Mouse (Mus musculus) olfactory bulb, adult 2 months (tissue): ENCODE results near the gene Gm5415. TPM values are rescaled to one million over a fixed set of nuclear protein-coding genes. Genes with fewer than 3 reads are reported as not detected.
"Not testable (repeated sequence)": the region's sequence is repeated elsewhere in the genome, so short reads cannot be mapped to it uniquely, and the experiment has no call there.

Experiments used
- H3K27ac ChIP-seq: fragments of 200-500 bp; 2 replicates; pipeline ENCODE4 v1.5.1; 2012; ENCODE audit warnings: low read depth, low read length; ENCODE audit not compliant: insufficient read depth
- H3K4me1 ChIP-seq: fragments of 200-500 bp; 2 replicates; pipeline ENCODE4 v1.6.1; 2012; ENCODE audit warnings: low read length; ENCODE audit not compliant: control insufficient read depth, insufficient read depth
- H3K4me3 ChIP-seq: fragments of 200-500 bp; 2 replicates; pipeline ENCODE4 v1.5.1; 2012; ENCODE audit warnings: mild to moderate bottlenecking, low read depth, low read length, moderate library complexity; ENCODE audit not compliant: insufficient read depth
- CTCF ChIP-seq: fragments of 200-500 bp; IDR thresholded peaks from 2 replicates; pipeline ENCODE4 v1.5.1; 2012; ENCODE audit warnings: low read depth, mild to moderate bottlenecking, low read length, moderate library complexity; ENCODE audit not compliant: insufficient read depth
- POLR2A ChIP-seq: fragments of 200-500 bp; IDR thresholded peaks from 2 replicates; pipeline ENCODE4 v1.6.1; 2012; ENCODE audit warnings: mild to moderate bottlenecking, low read depth, low read length, moderate library complexity; ENCODE audit not compliant: insufficient read depth
- WGBS: fragments of 180-500 bp; shearing (Covaris S2); methylation state at CpG from one replicate; pipeline ENCODE4 v1.1.7; 2018; 5-methylcytosine and 5-hydroxymethylcytosine counted together
- polyA plus RNA-seq: library from polyadenylated mRNA; stranded (reverse); fragments of >200 nt; gene quantifications from 2 replicates; pipeline ENCODE4 v1.2.4, GENCODE M21; 2012; ENCODE audit warnings: low replicate concordance; ENCODE audit not compliant: missing spikeins, insufficient read depth, insufficient read length

Gm5415 gene
- not detected in 2 replicates for polyA plus RNA-seq

GRCm38 (mm10) chr1:32547194-32547593 lies at the start of gene Gm5415:
Gene Gm5415 (minus strand): TSS chr1:32547294.
- H3K27ac ChIP-seq, H3K4me1 ChIP-seq, H3K4me3 ChIP-seq: not testable (repeated sequence)
- 85% methylated on average over 3 of the region's 7 CpGs for WGBS

GRCm38 (mm10) chr1:32568901-32569300 lies 21.8 kb upstream of the Gm5415 start:
- TF ChIP-seq POLR2A (no peak), CTCF (no peak)
- 75% methylated on average over 2 of the region's 2 CpGs for WGBS
- Histone ChIP-seq H3K4me3 (no peak overlapping the region), H3K4me1 (no peaks in the 10 kb centered on the region), H3K27ac (no peak overlapping the region)

GRCm38 (mm10) chr1:32553925-32554324 lies 6.8 kb upstream of the Gm5415 start:
- no peak for TF ChIP-seq CTCF
- no peak for TF ChIP-seq POLR2A
- WGBS = 23% methylated on average over 4 of the region's 4 CpGs
- H3K4me1 ChIP-seq = no peaks in the 10 kb centered on the region
- H3K27ac ChIP-seq = no peak overlapping the region
- no peak overlapping the region for H3K4me3 ChIP-seq

GRCm38 (mm10) chr1:32553459-32553858 lies 6.4 kb upstream of the Gm5415 start:
- Histone ChIP-seq H3K4me1 (no peaks in the 10 kb centered on the region), H3K27ac (no peak overlapping the region), H3K4me3 (no peak overlapping the region)
- WGBS = 71% methylated on average over 3 of the region's 3 CpGs
- TF ChIP-seq CTCF = no peak
- no peak for TF ChIP-seq POLR2A

GRCm38 (mm10) chr1:32503381-32503780 lies 43.7 kb downstream of the Gm5415 start:
- Histone ChIP-seq H3K4me3 (no peak overlapping the region), H3K27ac (no peak overlapping the region), H3K4me1 (no peaks in the 10 kb centered on the region)
- TF ChIP-seq CTCF = no peak
- no peak for TF ChIP-seq POLR2A
- WGBS = 92% methylated on average over 6 of the region's 6 CpGs
